Mouse (Mus musculus) forebrain, embryonic 16.5 days (tissue): ENCODE results near the gene Gm28372. TPM values are rescaled to one million over a fixed set of nuclear protein-coding genes. Genes with fewer than 3 reads are reported as not detected.

ENCODE experiments used
- ATAC-seq: fragments of 200-750 bp; cut with Nextera tagmentation; 2 replicates; pipeline ENCODE4 v1.8.0; 2017; ENCODE audit warnings: mild to moderate bottlenecking, moderate library complexity
- H3K27ac ChIP-seq: fragments of 300-500 bp; sonication (generic); 2 replicates; pipeline ENCODE4 v1.5.1; 2014; ENCODE audit warnings: low read length, control low read depth
- H3K27me3 ChIP-seq: fragments of 300-500 bp; sonication (generic); replicated peaks from 2 replicates; pipeline ENCODE4 v1.6.1; 2014; ENCODE audit warnings: low read length; ENCODE audit not compliant: control insufficient read depth, insufficient read depth
- H3K36me3 ChIP-seq: fragments of 300-500 bp; sonication (generic); 2 replicates; pipeline ENCODE4 v1.6.1; 2014; ENCODE audit not compliant: control insufficient read depth, insufficient read depth
- H3K4me1 ChIP-seq: fragments of 300-500 bp; sonication (generic); replicated peaks from 2 replicates; pipeline ENCODE4 v1.6.1; 2014; ENCODE audit warnings: low read length; ENCODE audit not compliant: control insufficient read depth, insufficient read depth
- H3K4me2 ChIP-seq: fragments of 300-500 bp; sonication (generic); 2 replicates; pipeline ENCODE4 v1.6.1; 2014; ENCODE audit warnings: mild to moderate bottlenecking, low read length, control low read depth
- H3K4me3 ChIP-seq: fragments of 300-500 bp; sonication (generic); replicated peaks from 2 replicates; pipeline ENCODE4 v1.5.1; 2014; ENCODE audit warnings: mild to moderate bottlenecking, low read length, control low read depth
- H3K9ac ChIP-seq: fragments of 300-500 bp; sonication (generic); replicated peaks from 2 replicates; pipeline ENCODE4 v1.6.1; 2014; ENCODE audit warnings: low read depth, low read length, control low read depth
- H3K9me3 ChIP-seq: fragments of 300-500 bp; sonication (generic); 2 replicates; pipeline ENCODE4 v1.6.1; 2016; ENCODE audit warnings: low read length; ENCODE audit not compliant: control insufficient read depth
- WGBS: fragments of 180-500 bp; shearing (Covaris S2); extraction: QIAGEN DNeasy Blood & Tissue Kit; methylation state at CpG from one replicate; pipeline ENCODE4 v1.1.7; 2014; 5-methylcytosine and 5-hydroxymethylcytosine counted together
- polyA plus RNA-seq: library from polyadenylated mRNA; unstranded; fragments of >200 nt; fragmentation: Nextera tagmentation; extraction: Ambion mirVana; gene quantifications from 2 replicates; pipeline ENCODE4 v1.2.1, GENCODE M21; 2015

Gm28372 gene
- polyA plus RNA-seq, 1 experiment from 2014 or later = not detected

DNA sequence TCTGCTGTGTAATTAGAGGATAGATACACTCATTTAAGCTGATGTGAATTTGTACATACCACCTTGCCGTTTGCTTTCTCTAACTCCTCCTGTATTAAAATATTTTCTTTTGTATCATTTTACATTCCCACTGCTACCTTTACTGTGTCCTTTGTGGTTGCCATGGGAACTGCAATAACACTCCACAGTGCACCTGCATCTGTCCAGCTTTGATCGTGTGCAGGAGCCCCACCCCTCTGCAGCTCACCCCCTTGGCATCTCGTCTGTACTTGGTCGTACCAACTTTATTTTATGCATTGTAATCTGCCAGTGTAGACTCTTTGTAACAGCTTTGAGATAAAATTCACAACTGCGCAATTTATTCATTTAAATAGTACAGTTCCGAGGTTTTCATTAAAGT, 21.1 kb upstream of the Gm28372 start:
- H3K27ac ChIP-seq = no peak overlapping the region
- no peaks in the 10 kb centered on the region for H3K27me3 ChIP-seq
- no peaks in the 10 kb centered on the region for H3K9me3 ChIP-seq
- H3K4me2 ChIP-seq = no peak overlapping the region
- no peak overlapping the region for H3K9ac ChIP-seq
- H3K4me1 ChIP-seq = no peaks in the 10 kb centered on the region
- no peaks in the 10 kb centered on the region for H3K36me3 ChIP-seq
- ATAC-seq = no peak
- no peak overlapping the region for H3K4me3 ChIP-seq
- 61% methylated on average over 6 of the region's 6 CpGs for WGBS

DNA sequence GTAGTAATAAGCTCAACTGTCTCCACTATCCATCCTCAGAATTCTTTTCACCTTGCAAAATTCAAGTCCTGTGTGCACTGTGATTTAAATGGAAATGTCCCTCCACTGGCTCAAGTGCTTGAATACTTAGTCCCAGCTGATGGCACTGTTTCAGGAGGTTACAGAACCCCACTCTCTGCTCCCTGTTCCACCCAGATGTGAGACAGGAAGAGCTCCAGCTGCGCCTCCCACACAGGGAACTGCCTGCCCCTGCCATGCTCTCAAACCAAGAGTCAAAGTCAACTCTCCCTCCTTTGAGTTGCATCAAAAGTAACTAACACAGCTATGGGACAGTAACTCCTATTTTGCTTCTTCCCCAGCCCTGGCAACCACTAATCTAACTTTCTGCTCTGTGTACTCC, 18.8 kb upstream of the Gm28372 start:
- no peaks in the 10 kb centered on the region for H3K36me3 ChIP-seq
- H3K4me2 ChIP-seq = no peak overlapping the region
- no peaks in the 10 kb centered on the region for H3K27me3 ChIP-seq
- H3K4me1 ChIP-seq = no peaks in the 10 kb centered on the region
- H3K9ac ChIP-seq = no peak overlapping the region
- ATAC-seq = no peak
- no peaks in the 10 kb centered on the region for H3K9me3 ChIP-seq
- H3K4me3 ChIP-seq = no peak overlapping the region
- no peak overlapping the region for H3K27ac ChIP-seq
- WGBS = 86% methylated on average over 1 of the region's 1 CpGs

- WGBS = 75% methylated on average over 2 of the region's 2 CpGs
- H3K9me3 ChIP-seq = no peaks in the 10 kb centered on the region
- no peak overlapping the region for H3K4me2 ChIP-seq
- no peak overlapping the region for H3K4me3 ChIP-seq
- H3K27ac ChIP-seq = no peak overlapping the region
- H3K36me3 ChIP-seq = no peaks in the 10 kb centered on the region
- ATAC-seq = no peak
- H3K4me1 ChIP-seq = no peaks in the 10 kb centered on the region
- H3K9ac ChIP-seq = no peak overlapping the region
- no peaks in the 10 kb centered on the region for H3K27me3 ChIP-seq
Measured at GRCm38 (mm10) chr2:130388796-130389195, 16.2 kb upstream of the Gm28372 start.

GRCm38 (mm10) chr2:130390993-130391625, 13.9 kb upstream of the Gm28372 start:
- Histone ChIP-seq H3K9me3 (no peaks in the 10 kb centered on the region), H3K4me3 (no peak overlapping the region), H3K4me1 (no peaks in the 10 kb centered on the region), H3K9ac (no peak overlapping the region), H3K27me3 (no peaks in the 10 kb centered on the region), H3K27ac (no peak overlapping the region), H3K36me3 (no peaks in the 10 kb centered on the region), H3K4me2 (no peak overlapping the region)
- ATAC-seq = no peak
- WGBS = 91% methylated on average over 11 of the region's 11 CpGs

DNA sequence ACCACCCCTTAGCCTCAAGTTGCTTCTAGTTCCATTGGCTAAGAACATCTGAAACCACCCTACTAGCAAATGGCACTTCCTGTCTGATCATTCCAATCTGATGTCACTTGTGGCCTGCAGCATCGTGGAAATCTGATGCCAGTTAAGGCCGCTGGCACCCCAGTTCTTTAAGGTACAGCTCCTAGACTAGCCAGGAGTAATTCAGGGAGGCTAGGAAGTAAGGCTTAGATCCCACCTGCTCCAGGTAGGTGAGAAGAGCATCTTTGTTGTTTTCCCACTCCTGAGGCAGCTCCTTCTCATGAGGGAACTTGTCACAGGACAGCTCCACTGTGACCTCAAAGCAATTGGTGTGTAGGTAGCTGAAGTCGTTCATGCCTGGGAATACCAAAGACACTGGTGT, 12.2 kb upstream of the Gm28372 start:
- Histone ChIP-seq H3K9me3 (no peaks in the 10 kb centered on the region), H3K4me3 (no peak overlapping the region), H3K27me3 (no peaks in the 10 kb centered on the region), H3K36me3 (no peaks in the 10 kb centered on the region), H3K9ac (no peak overlapping the region), H3K4me1 (peaks cover 11% of the 10 kb centered on the region), H3K4me2 (no peak overlapping the region), H3K27ac (no peak overlapping the region)
- ATAC-seq = no peak
- WGBS = 88% methylated on average over 3 of the region's 3 CpGs

- Histone ChIP-seq H3K27me3 (0 out of 2 replicates have a peak, but pooled peaks cover 2% of the 10 kb centered on the region), H3K9me3 (no peaks in the 10 kb centered on the region), H3K36me3 (no peaks in the 10 kb centered on the region), H3K4me1 (peaks cover 15% of the 10 kb centered on the region), H3K27ac (no peak overlapping the region), H3K4me2 (no peak overlapping the region), H3K9ac (no peak overlapping the region), H3K4me3 (no peak overlapping the region)
- no peak for ATAC-seq
- WGBS = 97% methylated on average over 10 of the region's 11 CpGs
Measured at GRCm38 (mm10) chr2:130395696-130396095, 9.3 kb upstream of the Gm28372 start.

- H3K27me3 ChIP-seq = 0 out of 2 replicates have a peak, but pooled peaks cover 2% of the 10 kb centered on the region
- no peaks in the 10 kb centered on the region for H3K9me3 ChIP-seq
- H3K4me2 ChIP-seq = peak within 1 kb of the TSS; percentile 96
- peaks cover 15% of the 10 kb centered on the region for H3K4me1 ChIP-seq
- H3K9ac ChIP-seq = peak within 1 kb of the TSS; percentile 76
- peak; percentile 84 for ATAC-seq
- WGBS = under 1% methylated on average over 41 of the region's 53 CpGs
- no peak within 1 kb of the TSS for H3K27ac ChIP-seq
- H3K36me3 ChIP-seq = no peaks in the 10 kb centered on the region
- peak within 1 kb of the TSS; percentile 61 for H3K4me3 ChIP-seq
Measured at GRCm38 (mm10) chr2:130397186-130397985, 7.7 kb upstream of the Gm28372 start, which contains the start of gene Cpxm1. Cpxm1 (minus strand) TSS chr2:130397574.

GRCm38 (mm10) chr2:130398091-130398490, 6.9 kb upstream of the Gm28372 start:
- no peak overlapping the region for H3K27ac ChIP-seq
- H3K4me1 ChIP-seq = peaks cover 15% of the 10 kb centered on the region
- no peak for ATAC-seq
- H3K9me3 ChIP-seq = no peaks in the 10 kb centered on the region
- H3K4me2 ChIP-seq = peak overlapping the region; percentile 96
- H3K4me3 ChIP-seq = peak overlapping the region; percentile 61; the same call in 1 of the 2 replicates
- no peak overlapping the region for H3K9ac ChIP-seq
- 13% methylated on average over 14 of the region's 14 CpGs for WGBS
- 0 out of 2 replicates have a peak, but pooled peaks cover 2% of the 10 kb centered on the region for H3K27me3 ChIP-seq
- no peaks in the 10 kb centered on the region for H3K36me3 ChIP-seq

- H3K27me3 ChIP-seq = 0 out of 2 replicates have a peak, but pooled peaks cover 2% of the 10 kb centered on the region
- WGBS = 83% methylated on average over 1 of the region's 1 CpGs
- H3K4me1 ChIP-seq = peaks cover 15% of the 10 kb centered on the region
- no peaks in the 10 kb centered on the region for H3K9me3 ChIP-seq
- H3K4me3 ChIP-seq = no peak overlapping the region
- no peak overlapping the region for H3K9ac ChIP-seq
- no peak overlapping the region for H3K4me2 ChIP-seq
- ATAC-seq = no peak
- H3K36me3 ChIP-seq = no peaks in the 10 kb centered on the region
- H3K27ac ChIP-seq = no peak overlapping the region
Measured at GRCm38 (mm10) chr2:130400046-130400445, 5.0 kb upstream of the Gm28372 start.
